Mouse (Mus musculus): ENCODE results near the gene Slc7a7. TPM values are rescaled to one million over a fixed set of nuclear protein-coding genes. Genes with fewer than 3 reads are reported as not detected.

The Slc7a7 gene
- polyA plus RNA-seq, 1 experiment = 1.5 TPM

- TF ChIP-seq POLR2A (IDR thresholded peaks at IDR 0.05; ENCODE audit: borderline replicate concordance, insufficient read depth, low read length) (no peak), CTCF (IDR thresholded peaks at IDR 0.05; ENCODE audit: borderline replicate concordance, insufficient read depth, low read depth, low read length) (no peak)
- DNase-seq = no peak
- H3K27ac ChIP-seq (ENCODE audit: insufficient read depth, low read length) = no peak overlapping the region
- no peaks in the 10 kb centered on the region; the same call in 1 of the 2 replicates for H3K27me3 ChIP-seq (ENCODE audit: control insufficient read depth, insufficient read depth, low read length)
- H3K4me1 ChIP-seq (ENCODE audit: control insufficient read depth, insufficient read depth, low read length) = no peaks in the 10 kb centered on the region
- H3K4me3 ChIP-seq (replicated peaks; ENCODE audit: insufficient read depth, low read depth, low read length) = no peak overlapping the region
- WGBS = 31% methylated on average over 13 of the region's 13 CpGs
Measured at GRCm38 (mm10) chr14:54415241-54416020, 2.1 kb downstream of the Slc7a7 start.

- no peak for DNase-seq
- no peak for TF ChIP-seq CTCF (IDR thresholded peaks at IDR 0.05; ENCODE audit: borderline replicate concordance, insufficient read depth, low read depth, low read length)
- no peak for TF ChIP-seq POLR2A (IDR thresholded peaks at IDR 0.05; ENCODE audit: borderline replicate concordance, insufficient read depth, low read length)
- WGBS = 19% methylated on average over 18 of the region's 18 CpGs
- H3K4me1 ChIP-seq (ENCODE audit: control insufficient read depth, insufficient read depth, low read length) = no peaks in the 10 kb centered on the region
- H3K27me3 ChIP-seq (ENCODE audit: control insufficient read depth, insufficient read depth, low read length) = no peaks in the 10 kb centered on the region; the same call in 1 of the 2 replicates
- no peak overlapping the region for H3K27ac ChIP-seq (ENCODE audit: insufficient read depth, low read length)
- H3K4me3 ChIP-seq (replicated peaks; ENCODE audit: insufficient read depth, low read depth, low read length) = no peak overlapping the region
Measured at GRCm38 (mm10) chr14:54413877-54414700, 3.5 kb downstream of the Slc7a7 start.

GRCm38 (mm10) chr14:54412629-54413170 is 4.9 kb downstream of the Slc7a7 start:
- TF ChIP-seq POLR2A (IDR thresholded peaks at IDR 0.05; ENCODE audit: borderline replicate concordance, insufficient read depth, low read length) (no peak), CTCF (IDR thresholded peaks at IDR 0.05; ENCODE audit: borderline replicate concordance, insufficient read depth, low read depth, low read length) (peak; percentile 71; the same call in 1 of the 2 replicates)
- no peaks in the 10 kb centered on the region for H3K4me1 ChIP-seq (ENCODE audit: control insufficient read depth, insufficient read depth, low read length)
- WGBS = 59% methylated on average over 2 of the region's 2 CpGs
- peak in 1 of 2 experiments; percentile 24 for DNase-seq
- H3K4me3 ChIP-seq (replicated peaks; ENCODE audit: insufficient read depth, low read depth, low read length) = no peak overlapping the region
- H3K27ac ChIP-seq (ENCODE audit: insufficient read depth, low read length) = no peak overlapping the region
- H3K27me3 ChIP-seq (ENCODE audit: control insufficient read depth, insufficient read depth, low read length) = no peaks in the 10 kb centered on the region; the same call in 1 of the 2 replicates

- Histone ChIP-seq H3K27ac (ENCODE audit: insufficient read depth, low read length) (no peak overlapping the region), H3K27me3 (ENCODE audit: control insufficient read depth, insufficient read depth, low read length) (no peaks in the 10 kb centered on the region), H3K4me3 (replicated peaks; ENCODE audit: insufficient read depth, low read depth, low read length) (no peak overlapping the region), H3K4me1 (ENCODE audit: control insufficient read depth, insufficient read depth, low read length) (no peaks in the 10 kb centered on the region)
- WGBS = 44% methylated on average over 9 of the region's 9 CpGs
- TF ChIP-seq CTCF (IDR thresholded peaks at IDR 0.05; ENCODE audit: borderline replicate concordance, insufficient read depth, low read depth, low read length) = no peak
- no peak for TF ChIP-seq POLR2A (IDR thresholded peaks at IDR 0.05; ENCODE audit: borderline replicate concordance, insufficient read depth, low read length)
- no peak for DNase-seq
Measured at GRCm38 (mm10) chr14:54412000-54412576, 5.5 kb downstream of the Slc7a7 start.

GRCm38 (mm10) chr14:54409980-54410810 is 7.4 kb downstream of the Slc7a7 start:
- Histone ChIP-seq H3K27ac (ENCODE audit: insufficient read depth, low read length) (no peak overlapping the region), H3K4me1 (ENCODE audit: control insufficient read depth, insufficient read depth, low read length) (no peaks in the 10 kb centered on the region), H3K27me3 (ENCODE audit: control insufficient read depth, insufficient read depth, low read length) (no peaks in the 10 kb centered on the region), H3K4me3 (replicated peaks; ENCODE audit: insufficient read depth, low read depth, low read length) (no peak overlapping the region)
- 55% methylated on average over 17 of the region's 17 CpGs for WGBS
- TF ChIP-seq CTCF (IDR thresholded peaks at IDR 0.05; ENCODE audit: borderline replicate concordance, insufficient read depth, low read depth, low read length) (no peak), POLR2A (IDR thresholded peaks at IDR 0.05; ENCODE audit: borderline replicate concordance, insufficient read depth, low read length) (no peak)
- no peak for DNase-seq

GRCm38 (mm10) chr14:54409057-54409645 is 8.4 kb downstream of the Slc7a7 start:
- no peaks in the 10 kb centered on the region for H3K27me3 ChIP-seq (ENCODE audit: control insufficient read depth, insufficient read depth, low read length)
- DNase-seq = no peak
- H3K27ac ChIP-seq (ENCODE audit: insufficient read depth, low read length) = no peak overlapping the region
- H3K4me1 ChIP-seq (ENCODE audit: control insufficient read depth, insufficient read depth, low read length) = no peaks in the 10 kb centered on the region
- 69% methylated on average over 7 of the region's 7 CpGs for WGBS
- no peak overlapping the region for H3K4me3 ChIP-seq (replicated peaks; ENCODE audit: insufficient read depth, low read depth, low read length)
- no peak for TF ChIP-seq CTCF (IDR thresholded peaks at IDR 0.05; ENCODE audit: borderline replicate concordance, insufficient read depth, low read depth, low read length)
- no peak for TF ChIP-seq POLR2A (IDR thresholded peaks at IDR 0.05; ENCODE audit: borderline replicate concordance, insufficient read depth, low read length)

All from cerebellum, adult 2 months (tissue).